Mouse (Mus musculus): ENCODE measurements around the gene Trem2.
"Not testable (repeated sequence)": the region's sequence is repeated elsewhere in the genome, so short reads cannot be mapped to it uniquely, and the experiment has no call there.

Gene Trem2

GRCm38 (mm10) chr17:48346231-48346630 is at the start of gene Trem2:
Gene Trem2 (plus strand): TSS chr17:48346401.
- DNase-seq (ENCODE audit: low read depth, low spot score) = no peak

DNA sequence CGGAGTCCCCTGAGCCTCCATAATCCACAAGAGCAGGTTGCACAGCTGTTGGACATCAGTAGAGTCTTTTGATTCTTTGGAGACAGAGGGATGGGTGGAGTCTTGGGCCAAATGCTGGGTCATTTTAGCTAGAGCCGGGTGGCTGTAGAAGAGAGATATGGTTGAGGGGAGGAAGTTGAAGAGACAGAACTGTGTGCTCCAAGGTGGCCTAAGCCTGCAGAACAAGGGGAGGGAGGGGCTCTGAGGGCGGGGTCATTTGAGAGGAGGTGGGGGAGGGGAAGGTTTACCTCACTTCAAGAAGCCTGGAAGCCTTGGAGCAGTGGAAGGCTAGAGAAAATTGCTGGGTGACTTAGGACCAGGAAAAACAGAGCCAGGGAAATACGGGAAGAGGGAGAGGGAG is 47.0 kb upstream of the Trem2 start, which contains the start of gene Treml2:
Treml2 (plus strand) TSS at position 296 of the 400 bp plus-strand sequence.
- no peak for DNase-seq (ENCODE audit: low read depth, low spot score)

- DNase-seq (ENCODE audit: low read depth, low spot score) = no peak
These were observed 46.4 kb upstream of the Trem2 start for GRCm38 (mm10) chr17:48299756-48300155.

DNA sequence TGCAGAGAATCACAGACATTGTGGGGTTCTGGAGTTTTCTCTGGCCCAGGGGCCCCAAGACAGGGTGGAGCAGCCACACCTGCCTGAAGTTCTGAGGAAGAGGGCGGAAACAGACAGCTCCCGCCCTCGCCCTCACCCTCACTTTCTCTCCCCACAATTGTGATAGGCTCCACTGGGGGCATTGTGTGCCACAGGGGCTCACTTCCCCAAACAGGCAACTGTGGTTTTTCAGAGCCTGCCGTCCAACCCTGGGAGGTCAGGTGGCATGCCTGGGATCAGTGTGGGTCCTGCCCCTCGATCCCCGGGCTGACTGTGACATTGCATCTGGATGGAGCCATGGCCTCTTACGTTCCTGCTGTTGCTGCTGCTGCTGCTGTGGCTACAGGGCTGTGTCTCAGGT is 46.0 kb upstream of the Trem2 start:
- no peak for DNase-seq (ENCODE audit: low read depth, low spot score)

DNA sequence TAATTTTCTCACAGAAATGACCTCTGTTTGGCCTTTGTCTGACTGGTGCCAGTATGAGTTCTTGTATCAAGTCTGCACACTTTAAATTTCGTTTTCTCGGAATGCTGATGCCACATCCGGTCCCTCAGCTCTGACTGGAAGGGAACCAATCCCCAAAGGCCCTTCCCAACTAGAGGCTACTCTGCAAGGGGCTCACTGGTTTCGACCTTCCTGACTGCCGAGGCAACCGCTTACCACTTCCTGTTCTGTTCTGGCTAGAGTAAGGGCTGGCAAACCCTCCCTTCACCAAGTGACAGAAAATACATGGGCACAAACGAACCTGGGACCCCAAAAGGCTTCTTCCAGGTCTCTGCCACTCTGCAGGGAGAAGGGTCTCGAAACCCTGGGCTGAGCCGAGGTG is 45.3 kb upstream of the Trem2 start:
- DNase-seq (ENCODE audit: low read depth, low spot score) = no peak

DNA sequence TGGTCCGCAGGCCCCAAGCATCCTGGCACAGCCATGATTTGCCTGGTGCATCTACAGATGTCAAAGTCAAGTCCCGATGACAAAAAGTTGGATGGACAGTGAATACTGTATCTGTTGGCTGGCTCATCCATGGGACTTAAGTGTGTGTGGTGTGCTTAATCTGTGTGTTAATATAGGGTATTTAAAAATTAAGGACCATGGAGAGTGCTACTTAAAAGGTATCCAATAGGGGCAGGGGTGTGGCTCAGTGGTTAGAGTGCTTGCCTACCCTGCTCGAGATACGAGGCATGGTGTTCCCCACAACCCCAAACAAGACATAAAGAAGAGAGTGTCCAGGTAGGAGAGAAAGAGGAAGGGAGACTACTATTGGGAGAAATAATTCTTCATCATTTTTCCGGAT is 44.4 kb upstream of the Trem2 start:
- DNase-seq (ENCODE audit: low read depth, low spot score) = no peak

- no peak for DNase-seq (ENCODE audit: low read depth, low spot score)
These were observed 34.1 kb upstream of the Trem2 start for GRCm38 (mm10) chr17:48312124-48312523.

GRCm38 (mm10) chr17:48315905-48316579 is 30.2 kb upstream of the Trem2 start, which contains the start of gene B430306N03Rik:
Gene B430306N03Rik (plus strand): TSS chr17:48316141.
- not testable (repeated sequence) for DNase-seq (ENCODE audit: low read depth, low spot score)

GRCm38 (mm10) chr17:48318686-48319085 is 27.5 kb upstream of the Trem2 start:
- DNase-seq (ENCODE audit: low read depth, low spot score) = no peak

- no peak for DNase-seq (ENCODE audit: low read depth, low spot score)
These were observed 24.9 kb upstream of the Trem2 start for GRCm38 (mm10) chr17:48321279-48321678.

DNA sequence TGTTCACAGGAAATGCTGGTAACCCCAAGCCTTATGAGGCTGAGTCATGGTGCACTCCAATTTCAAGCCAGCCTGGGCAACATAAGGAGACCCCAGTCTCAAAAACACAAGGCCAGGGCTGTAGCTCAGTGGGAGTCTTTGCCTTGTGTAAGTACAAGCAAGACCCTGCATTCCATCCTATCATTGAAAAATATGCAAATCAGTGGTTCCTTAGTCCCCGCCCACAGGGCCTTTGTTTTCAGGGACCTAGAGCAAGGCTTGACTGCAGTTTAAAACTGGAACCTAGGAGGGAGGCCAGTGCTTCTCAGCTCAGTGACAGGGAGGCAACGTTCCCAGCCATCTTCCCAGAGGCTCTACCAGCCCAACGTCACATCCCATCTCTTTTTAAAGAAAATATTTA is 23.0 kb upstream of the Trem2 start:
- no peak for DNase-seq (ENCODE audit: low read depth, low spot score)

- no peak for DNase-seq (ENCODE audit: low read depth, low spot score)
These were observed 21.9 kb upstream of the Trem2 start for GRCm38 (mm10) chr17:48324258-48324657.

- no peak for DNase-seq (ENCODE audit: low read depth, low spot score)
These were observed 21.1 kb upstream of the Trem2 start for GRCm38 (mm10) chr17:48325093-48325492.

- no peak for DNase-seq (ENCODE audit: low read depth, low spot score)
These were observed 20.6 kb upstream of the Trem2 start for GRCm38 (mm10) chr17:48325638-48326037.

- DNase-seq (ENCODE audit: low read depth, low spot score) = no peak
These were observed 19.5 kb upstream of the Trem2 start for GRCm38 (mm10) chr17:48326656-48327055.

DNA sequence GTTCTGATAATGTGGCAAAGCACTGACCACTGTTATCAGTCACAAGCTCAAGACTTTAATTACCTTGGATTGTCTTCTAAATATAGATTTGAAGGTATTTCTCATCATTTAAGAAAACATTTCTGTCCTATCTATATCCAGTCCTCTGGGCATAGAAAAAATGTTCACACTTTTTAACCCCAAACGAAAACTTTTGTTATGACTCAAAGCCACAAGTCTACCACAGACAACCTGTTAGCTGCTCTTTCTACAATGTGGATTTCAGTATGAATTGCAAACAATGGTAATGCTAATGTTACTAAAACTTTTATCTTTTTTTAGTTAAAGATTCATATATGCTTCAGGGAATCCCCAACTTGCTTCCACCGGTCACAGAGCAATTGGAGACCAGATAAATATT is 13.7 kb upstream of the Trem2 start:
- DNase-seq (ENCODE audit: low read depth, low spot score) = no peak

GRCm38 (mm10) chr17:48334186-48334585 is 12.0 kb upstream of the Trem2 start:
- no peak for DNase-seq (ENCODE audit: low read depth, low spot score)

DNA sequence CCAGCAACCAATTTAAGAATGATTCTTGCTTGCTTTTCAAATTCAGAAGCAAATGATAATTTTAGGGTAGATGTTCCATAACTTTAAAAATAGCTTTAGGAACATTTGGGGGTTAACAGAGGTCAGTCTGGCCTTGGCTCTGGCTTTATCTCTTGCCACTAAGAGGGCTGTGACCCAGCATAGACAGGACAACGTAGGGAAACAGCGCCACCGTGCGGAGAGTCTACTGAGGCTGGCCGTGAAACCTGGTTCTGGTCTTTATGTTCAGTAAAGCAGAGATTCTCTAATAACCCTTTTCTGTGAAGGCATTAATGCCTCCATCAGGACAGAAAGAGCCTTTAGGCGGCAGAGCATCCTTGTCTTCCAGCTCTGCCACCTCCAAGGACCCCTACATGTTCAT is 9.3 kb upstream of the Trem2 start:
- peak; percentile 70 for DNase-seq (ENCODE audit: low read depth, low spot score)

GRCm38 (mm10) chr17:48340267-48340666 is 5.9 kb upstream of the Trem2 start:
- no peak for DNase-seq (ENCODE audit: low read depth, low spot score)

DNA sequence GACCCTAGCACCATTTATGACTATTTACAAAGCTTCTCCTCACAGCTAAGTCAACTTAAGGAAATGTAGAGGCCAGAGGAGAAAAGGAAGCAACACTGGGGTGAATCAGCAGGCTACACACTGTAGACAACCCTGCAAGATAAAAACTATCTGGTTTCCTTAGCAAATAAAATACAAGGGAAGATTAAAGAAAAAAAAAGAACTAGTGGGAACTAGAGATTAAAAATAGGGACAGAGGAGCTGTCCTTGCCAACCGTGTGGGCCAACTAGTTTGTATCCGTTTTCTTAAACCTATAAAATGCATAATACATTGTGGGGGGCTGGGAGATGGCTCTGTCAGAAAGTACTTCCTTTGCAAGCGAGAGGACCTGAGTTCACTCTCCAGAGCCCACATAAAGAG is 4.3 kb upstream of the Trem2 start:
- no peak for DNase-seq (ENCODE audit: low read depth, low spot score)

- DNase-seq (ENCODE audit: low read depth, low spot score) = no peak
These were observed 3.1 kb upstream of the Trem2 start for GRCm38 (mm10) chr17:48343065-48343464.

DNA sequence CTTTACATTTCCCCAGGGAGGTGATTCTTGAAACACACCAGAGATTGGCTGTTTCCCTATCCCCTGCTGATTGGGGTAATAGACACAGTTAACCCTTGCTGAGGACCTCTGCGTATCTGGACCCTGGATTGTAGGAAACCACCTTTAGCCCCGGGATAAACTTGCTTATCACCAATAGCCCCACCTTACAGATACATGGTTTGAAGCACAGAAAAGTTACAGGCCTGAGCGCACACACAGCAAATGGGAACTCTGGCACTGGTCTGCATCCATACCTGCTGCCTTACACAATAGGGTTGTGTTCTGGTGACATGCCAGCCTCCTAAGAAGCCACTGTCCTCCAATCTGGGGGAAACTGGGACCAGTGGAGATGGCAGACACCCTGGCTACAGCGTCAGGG is 377 bp upstream of the Trem2 start:
- no peak for DNase-seq (ENCODE audit: low read depth, low spot score)

DNA sequence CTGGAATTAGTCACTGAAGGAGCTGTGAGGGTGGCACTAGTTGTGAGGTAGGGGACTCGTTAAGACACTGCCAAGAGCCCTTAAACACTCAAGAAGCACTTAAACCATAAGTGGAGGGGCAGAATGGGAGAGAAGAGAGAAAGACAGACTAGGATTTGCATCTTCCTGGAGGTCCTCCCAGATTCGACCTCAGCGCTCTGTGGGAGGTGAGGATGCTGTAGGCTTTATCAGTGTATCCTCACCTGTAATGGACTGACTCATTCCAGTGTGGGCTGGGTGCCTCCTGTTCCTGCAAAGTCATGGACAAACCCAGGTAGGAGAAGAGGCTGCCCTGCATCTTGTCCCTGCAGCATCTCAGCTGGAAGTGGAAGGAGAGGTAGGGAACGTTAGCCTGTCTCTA is 633 bp downstream of the Trem2 start:
- no peak for DNase-seq (ENCODE audit: low read depth, low spot score)

GRCm38 (mm10) chr17:48347287-48347686 is 1.1 kb downstream of the Trem2 start:
- no peak for DNase-seq (ENCODE audit: low read depth, low spot score)
